Mouse (Mus musculus) embryonic facial prominence, embryonic 12.5 days (tissue): ENCODE measurements around the gene Tmcc2. TPM values are rescaled to one million over a fixed set of nuclear protein-coding genes. Genes with fewer than 3 reads are reported as not detected.
A peak's percentile ranks its signal among the peaks of the same experiment; 100 is the strongest.

ENCODE experiments used
- ATAC-seq: fragments of 200-750 bp; cut with Nextera tagmentation; 2 replicates; pipeline ENCODE4 v1.8.0; 2017; ENCODE audit not compliant: insufficient number of reproducible peaks, insufficient read depth, low FRiP score, low TSS enrichment
- H3K27ac ChIP-seq: fragments of 300-500 bp; sonication (generic); 2 replicates; pipeline ENCODE4 v1.5.1; 2016; ENCODE audit warnings: mild to moderate bottlenecking
- H3K27me3 ChIP-seq: fragments of 300-500 bp; sonication (generic); 2 replicates; pipeline ENCODE4 v1.6.1; 2016; ENCODE audit warnings: mild to moderate bottlenecking, moderate library complexity
- H3K36me3 ChIP-seq: fragments of 300-500 bp; sonication (generic); 2 replicates; pipeline ENCODE4 v1.6.1; 2016; ENCODE audit warnings: mild to moderate bottlenecking
- H3K4me1 ChIP-seq: fragments of 300-500 bp; sonication (generic); 2 replicates; pipeline ENCODE4 v1.6.1; 2016
- H3K4me2 ChIP-seq: fragments of 300-500 bp; sonication (generic); replicated peaks from 2 replicates; pipeline ENCODE4 v1.6.1; 2016; ENCODE audit warnings: mild to moderate bottlenecking, moderate library complexity
- H3K4me3 ChIP-seq: fragments of 300-500 bp; sonication (generic); 2 replicates; pipeline ENCODE4 v1.5.1; 2016; ENCODE audit warnings: mild to moderate bottlenecking
- H3K9ac ChIP-seq: fragments of 300-500 bp; sonication (generic); 2 replicates; pipeline ENCODE4 v1.6.1; 2016; ENCODE audit warnings: mild to moderate bottlenecking, moderate library complexity
- H3K9me3 ChIP-seq: fragments of 300-500 bp; sonication (generic); 2 replicates; pipeline ENCODE4 v1.6.1; 2016; ENCODE audit warnings: mild to moderate bottlenecking, moderate library complexity
- WGBS: fragments of 180-500 bp; shearing (Covaris S2); methylation state at CpG from one replicate; pipeline ENCODE4 v1.1.7; 2016; 5-methylcytosine and 5-hydroxymethylcytosine counted together
- polyA plus RNA-seq: library from polyadenylated mRNA; unstranded; fragments of >200 nt; fragmentation: Nextera tagmentation; extraction: Ambion mirVana; gene quantifications from 2 replicates; pipeline ENCODE4 v1.2.1, GENCODE M21; 2016

The Tmcc2 gene
- polyA plus RNA-seq, result 22.0 and 22.1 TPM in 2 replicates

DNA sequence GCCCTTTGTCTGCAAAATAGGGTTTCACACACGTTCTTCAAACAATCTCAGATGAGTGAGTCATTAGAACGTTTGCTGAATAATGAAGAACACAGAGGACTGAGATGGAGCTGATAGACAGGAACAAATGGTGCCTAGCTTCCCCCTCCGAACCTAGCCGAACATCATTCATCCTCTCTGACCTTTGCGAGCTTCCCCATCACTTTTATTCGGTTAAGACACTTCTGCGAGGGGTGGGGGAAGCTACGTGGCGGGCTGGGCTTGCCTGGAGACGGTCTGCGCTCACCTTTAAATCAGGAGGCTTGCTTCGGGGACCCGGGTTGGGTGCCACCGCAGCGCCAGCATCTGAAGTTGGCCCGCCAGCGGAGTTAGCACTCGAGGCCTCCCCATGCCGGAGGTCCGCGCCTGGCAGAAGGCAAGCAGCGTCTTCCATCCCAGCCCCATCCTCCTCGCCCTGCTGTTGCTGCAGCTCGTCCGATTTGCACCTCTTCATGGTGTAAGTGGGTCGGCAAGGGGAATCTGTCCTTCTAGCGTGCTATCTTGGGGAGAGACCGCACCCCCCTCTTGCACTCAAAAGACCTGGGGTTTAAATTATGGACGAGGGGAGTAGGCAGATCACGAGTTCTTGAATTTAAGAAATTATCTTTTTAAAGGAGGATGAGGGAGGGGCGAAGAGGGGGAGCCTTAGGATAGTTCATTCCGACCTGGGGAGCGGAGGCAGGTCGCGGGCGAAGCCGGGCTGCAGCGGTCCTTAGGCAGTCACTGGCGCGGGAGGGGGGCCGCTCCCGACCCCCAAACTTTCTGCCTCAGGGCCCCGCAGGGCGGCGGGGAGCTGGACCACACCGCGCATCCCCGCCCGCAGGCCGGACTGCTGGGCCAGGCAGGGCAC is at the start of gene Tmcc2:
Gene Tmcc2, minus strand, starts transcription at position 591 of the 889 bp plus-strand sequence.
- Histone ChIP-seq H3K27me3 (no peaks in the 10 kb centered on the region), H3K36me3 (no peaks in the 10 kb centered on the region), H3K9me3 (no peaks in the 10 kb centered on the region), H3K4me1 (peaks cover 38% of the 10 kb centered on the region), H3K27ac (peak within 1 kb of the TSS; percentile 81), H3K4me3 (peak within 1 kb of the TSS; percentile 79), H3K4me2 (peak within 1 kb of the TSS; percentile 85), H3K9ac (peak within 1 kb of the TSS; percentile 89)
- peak; percentile 29 for ATAC-seq
- WGBS, result under 1% methylated on average over 48 of the region's 50 CpGs

DNA sequence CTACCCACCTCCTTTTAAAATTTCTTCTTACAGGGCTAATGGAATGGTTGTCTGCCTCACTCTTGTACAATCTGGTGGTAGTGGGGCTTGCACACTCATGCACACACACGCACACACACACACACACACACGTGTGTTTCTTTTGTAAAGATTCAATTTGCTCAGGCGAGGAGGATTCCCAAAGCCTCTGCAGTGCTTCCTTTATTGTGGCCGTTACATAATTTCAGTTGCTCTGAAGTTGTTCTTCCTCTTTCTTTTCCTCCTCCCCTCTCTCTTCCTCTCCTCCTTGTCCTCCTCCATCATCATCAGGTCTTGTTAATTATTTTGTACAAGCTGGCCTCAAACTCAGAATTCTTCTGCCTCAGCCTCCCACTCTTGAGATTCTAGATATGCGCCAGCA is 46.3 kb upstream of the Tmcc2 start:
- 85% methylated on average over 5 of the region's 5 CpGs for WGBS

GRCm38 (mm10) chr1:132436960-132437359 is 45.9 kb upstream of the Tmcc2 start:
- Histone ChIP-seq H3K27ac (no peak overlapping the region), H3K9me3 (no peaks in the 10 kb centered on the region), H3K27me3 (no peaks in the 10 kb centered on the region), H3K4me1 (0 out of 2 replicates have a peak, but pooled peaks cover 2% of the 10 kb centered on the region), H3K4me2 (no peak overlapping the region), H3K9ac (no peak overlapping the region), H3K4me3 (no peak overlapping the region), H3K36me3 (peaks cover 32% of the 10 kb centered on the region)
- 67% methylated on average over 1 of the region's 1 CpGs for WGBS
- ATAC-seq, result no peak

More for the DNA sequence above, 46.3 kb upstream of the Tmcc2 start:
- Histone ChIP-seq H3K27me3 (no peaks in the 10 kb centered on the region), H3K9me3 (no peaks in the 10 kb centered on the region), H3K36me3 (peaks cover 36% of the 10 kb centered on the region), H3K4me3 (no peak overlapping the region), H3K4me2 (no peak overlapping the region), H3K4me1 (0 out of 2 replicates have a peak, but pooled peaks cover 2% of the 10 kb centered on the region), H3K27ac (no peak overlapping the region), H3K9ac (no peak overlapping the region)
- ATAC-seq, result no peak

DNA sequence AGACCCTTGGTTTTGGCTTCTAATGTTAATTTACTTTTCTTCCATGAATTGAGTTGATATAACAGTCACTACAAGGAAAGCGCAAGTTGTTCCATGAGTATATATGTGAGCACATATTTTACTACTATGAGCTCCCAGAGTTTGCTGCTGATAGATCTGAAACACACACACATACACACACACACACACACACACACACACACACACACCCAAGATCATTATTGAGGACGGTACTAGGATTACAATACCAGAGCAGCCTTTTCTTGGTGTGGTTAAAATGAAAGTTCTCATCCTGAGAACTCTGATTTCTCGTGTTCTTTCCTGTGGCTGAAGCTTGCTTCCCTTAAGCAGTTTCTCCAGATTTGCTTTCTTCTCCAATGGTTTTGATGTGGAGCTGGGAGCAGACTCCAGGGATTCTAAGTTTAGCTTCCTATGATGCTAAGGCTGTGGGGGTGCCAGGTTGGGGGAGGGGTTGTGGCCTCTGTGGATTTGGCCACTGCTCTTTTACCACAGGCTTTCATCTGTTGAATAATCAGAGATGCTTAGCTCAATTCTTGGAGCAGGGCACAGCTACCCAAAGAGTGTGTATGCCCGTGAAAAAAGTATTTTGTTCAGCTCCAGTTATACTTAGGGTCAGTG is 45.4 kb upstream of the Tmcc2 start:
- Histone ChIP-seq H3K36me3 (peaks cover 28% of the 10 kb centered on the region), H3K9ac (no peak overlapping the region), H3K9me3 (no peaks in the 10 kb centered on the region), H3K4me2 (no peak overlapping the region), H3K4me3 (no peak overlapping the region), H3K27ac (no peak overlapping the region), H3K4me1 (0 out of 2 replicates have a peak, but pooled peaks cover 2% of the 10 kb centered on the region), H3K27me3 (no peaks in the 10 kb centered on the region)
- no peak for ATAC-seq
- WGBS, result 69% methylated on average over 4 of the region's 4 CpGs

GRCm38 (mm10) chr1:132434032-132434431 is 43.0 kb upstream of the Tmcc2 start:
- 91% methylated on average over 12 of the region's 12 CpGs for WGBS
- no peak overlapping the region for H3K9ac ChIP-seq
- no peak overlapping the region for H3K4me3 ChIP-seq
- H3K27ac ChIP-seq, result no peak overlapping the region
- no peaks in the 10 kb centered on the region for H3K27me3 ChIP-seq
- no peak for ATAC-seq
- peaks cover 7% of the 10 kb centered on the region; the same call in 1 of the 2 replicates for H3K4me1 ChIP-seq
- H3K36me3 ChIP-seq, result peaks cover 18% of the 10 kb centered on the region; the same call in 1 of the 2 replicates
- H3K4me2 ChIP-seq, result no peak overlapping the region
- H3K9me3 ChIP-seq, result no peaks in the 10 kb centered on the region

GRCm38 (mm10) chr1:132433349-132433748 is 42.3 kb upstream of the Tmcc2 start:
- no peak overlapping the region for H3K4me3 ChIP-seq
- WGBS, result 80% methylated on average over 5 of the region's 5 CpGs
- no peaks in the 10 kb centered on the region for H3K27me3 ChIP-seq
- peaks cover 18% of the 10 kb centered on the region; the same call in 1 of the 2 replicates for H3K36me3 ChIP-seq
- no peak overlapping the region for H3K9ac ChIP-seq
- H3K27ac ChIP-seq, result no peak overlapping the region
- peaks cover 7% of the 10 kb centered on the region; the same call in 1 of the 2 replicates for H3K4me1 ChIP-seq
- no peaks in the 10 kb centered on the region for H3K9me3 ChIP-seq
- ATAC-seq, result no peak
- no peak overlapping the region for H3K4me2 ChIP-seq

GRCm38 (mm10) chr1:132431716-132432115 is 40.6 kb upstream of the Tmcc2 start:
- H3K27me3 ChIP-seq, result no peaks in the 10 kb centered on the region
- no peak overlapping the region for H3K4me2 ChIP-seq
- no peaks in the 10 kb centered on the region for H3K9me3 ChIP-seq
- H3K27ac ChIP-seq, result no peak overlapping the region
- H3K4me1 ChIP-seq, result peaks cover 7% of the 10 kb centered on the region; the same call in 1 of the 2 replicates
- no peak for ATAC-seq
- 72% methylated on average over 9 of the region's 9 CpGs for WGBS
- H3K9ac ChIP-seq, result no peak overlapping the region
- no peak overlapping the region for H3K4me3 ChIP-seq
- H3K36me3 ChIP-seq, result peaks cover 18% of the 10 kb centered on the region; the same call in 1 of the 2 replicates

DNA sequence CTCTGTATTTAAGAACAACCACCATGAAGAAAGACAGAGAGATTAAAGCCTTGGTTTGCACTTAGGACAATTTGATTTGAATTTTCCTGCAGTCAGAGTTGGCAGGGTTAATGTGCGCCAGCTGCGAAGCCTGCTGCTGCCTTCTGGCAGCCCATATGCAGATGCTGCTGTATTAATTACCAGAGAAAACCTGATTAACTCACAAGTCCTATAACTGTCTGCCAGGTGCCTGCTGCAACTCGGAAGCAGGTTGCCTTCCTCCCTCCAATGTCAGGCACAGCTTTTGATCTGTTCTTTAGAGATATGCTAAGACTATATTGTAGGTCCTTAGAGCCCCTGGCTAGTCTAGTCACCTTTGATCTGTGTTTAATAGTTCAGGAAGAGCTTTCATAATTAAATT is 39.7 kb upstream of the Tmcc2 start:
- no peak overlapping the region for H3K9ac ChIP-seq
- peaks cover 7% of the 10 kb centered on the region; the same call in 1 of the 2 replicates for H3K4me1 ChIP-seq
- WGBS, result 44% methylated on average over 3 of the region's 3 CpGs

GRCm38 (mm10) chr1:132425600-132425999 is 34.5 kb upstream of the Tmcc2 start:
- Histone ChIP-seq H3K27me3 (no peaks in the 10 kb centered on the region), H3K36me3 (peaks cover 4% of the 10 kb centered on the region; the same call in 1 of the 2 replicates), H3K9me3 (no peaks in the 10 kb centered on the region), H3K9ac (no peak overlapping the region), H3K4me1 (peaks cover 4% of the 10 kb centered on the region; the same call in 1 of the 2 replicates), H3K4me2 (no peak overlapping the region), H3K4me3 (no peak overlapping the region), H3K27ac (no peak overlapping the region)
- ATAC-seq, result no peak

More for the DNA sequence above, 39.7 kb upstream of the Tmcc2 start:
- ATAC-seq, result no peak
- Histone ChIP-seq H3K9me3 (no peaks in the 10 kb centered on the region), H3K4me3 (no peak overlapping the region), H3K36me3 (peaks cover 14% of the 10 kb centered on the region; the same call in 1 of the 2 replicates), H3K4me2 (no peak overlapping the region), H3K27me3 (no peaks in the 10 kb centered on the region), H3K27ac (no peak overlapping the region)

DNA sequence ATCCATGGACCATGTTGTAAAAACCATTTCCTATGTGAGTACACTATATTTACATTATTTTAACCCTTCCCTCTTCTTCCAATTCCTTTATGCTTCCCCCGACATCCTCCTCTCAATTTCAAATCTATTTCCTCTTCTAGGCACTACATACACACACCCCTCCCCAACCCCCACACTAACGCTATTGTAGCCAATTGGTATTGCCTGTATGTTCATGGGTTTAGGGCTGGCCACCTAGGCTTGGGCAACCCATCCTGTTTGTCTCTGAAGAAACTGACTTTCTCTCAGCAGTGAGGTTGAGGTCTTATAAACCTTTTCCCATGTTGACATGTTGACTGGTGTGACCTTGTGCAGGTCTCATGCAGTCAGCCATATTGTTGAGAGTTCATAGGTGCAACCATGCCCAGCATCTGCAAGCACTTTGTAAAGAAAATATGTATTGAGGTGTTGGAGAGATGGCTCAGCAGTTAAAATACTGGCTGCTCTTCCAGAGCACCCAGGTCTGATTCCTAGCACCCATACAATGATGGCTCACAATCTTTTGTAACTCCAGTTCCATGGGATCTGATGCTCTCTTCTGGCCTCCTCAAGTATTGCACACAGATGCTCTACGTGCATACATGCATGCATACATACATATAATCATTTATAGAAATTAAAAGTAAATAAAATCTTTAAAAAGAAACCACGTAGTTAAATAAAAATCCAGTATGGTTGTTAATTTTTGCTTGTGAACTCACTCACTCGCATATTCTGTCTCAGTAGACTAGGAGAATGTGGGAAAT is 32.0 kb upstream of the Tmcc2 start:
- H3K36me3 ChIP-seq, result peaks cover 4% of the 10 kb centered on the region; the same call in 1 of the 2 replicates
- H3K9ac ChIP-seq, result no peak overlapping the region
- 86% methylated on average over 5 of the region's 5 CpGs for WGBS
- no peaks in the 10 kb centered on the region for H3K9me3 ChIP-seq
- no peak for ATAC-seq
- no peak overlapping the region for H3K27ac ChIP-seq
- no peak overlapping the region for H3K4me2 ChIP-seq
- H3K4me3 ChIP-seq, result no peak overlapping the region
- H3K4me1 ChIP-seq, result peaks cover 17% of the 10 kb centered on the region; the same call in 1 of the 2 replicates
- H3K27me3 ChIP-seq, result no peaks in the 10 kb centered on the region

DNA sequence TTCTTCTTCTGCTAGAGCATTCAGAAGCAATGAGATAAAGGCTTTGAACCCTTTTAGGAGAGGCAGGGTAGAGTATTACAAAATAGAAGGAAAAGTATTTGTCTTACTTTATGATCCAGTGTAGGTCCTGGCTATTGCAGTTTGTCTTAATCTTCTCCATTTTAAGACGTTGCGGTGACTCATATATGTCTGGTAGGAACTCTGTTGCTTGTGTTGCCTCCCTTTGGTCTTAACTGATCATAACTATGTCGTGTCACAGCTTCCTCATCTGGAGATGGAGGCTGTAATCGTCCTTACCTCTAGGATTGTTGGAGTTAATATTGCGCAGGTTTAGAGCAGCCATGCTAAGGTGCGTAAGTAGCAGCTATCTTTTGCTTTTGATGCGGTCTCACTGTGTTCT is 29.6 kb upstream of the Tmcc2 start:
- Histone ChIP-seq H3K27ac (no peak overlapping the region), H3K9ac (no peak overlapping the region), H3K4me2 (no peak overlapping the region), H3K4me1 (peaks cover 17% of the 10 kb centered on the region; the same call in 1 of the 2 replicates), H3K4me3 (no peak overlapping the region), H3K36me3 (peaks cover 4% of the 10 kb centered on the region; the same call in 1 of the 2 replicates), H3K9me3 (no peaks in the 10 kb centered on the region), H3K27me3 (no peaks in the 10 kb centered on the region)
- 87% methylated on average over 7 of the region's 7 CpGs for WGBS
- no peak for ATAC-seq
